ENCODE assay signal across 22 mouse cellular contexts in the genomic region with DNA sequence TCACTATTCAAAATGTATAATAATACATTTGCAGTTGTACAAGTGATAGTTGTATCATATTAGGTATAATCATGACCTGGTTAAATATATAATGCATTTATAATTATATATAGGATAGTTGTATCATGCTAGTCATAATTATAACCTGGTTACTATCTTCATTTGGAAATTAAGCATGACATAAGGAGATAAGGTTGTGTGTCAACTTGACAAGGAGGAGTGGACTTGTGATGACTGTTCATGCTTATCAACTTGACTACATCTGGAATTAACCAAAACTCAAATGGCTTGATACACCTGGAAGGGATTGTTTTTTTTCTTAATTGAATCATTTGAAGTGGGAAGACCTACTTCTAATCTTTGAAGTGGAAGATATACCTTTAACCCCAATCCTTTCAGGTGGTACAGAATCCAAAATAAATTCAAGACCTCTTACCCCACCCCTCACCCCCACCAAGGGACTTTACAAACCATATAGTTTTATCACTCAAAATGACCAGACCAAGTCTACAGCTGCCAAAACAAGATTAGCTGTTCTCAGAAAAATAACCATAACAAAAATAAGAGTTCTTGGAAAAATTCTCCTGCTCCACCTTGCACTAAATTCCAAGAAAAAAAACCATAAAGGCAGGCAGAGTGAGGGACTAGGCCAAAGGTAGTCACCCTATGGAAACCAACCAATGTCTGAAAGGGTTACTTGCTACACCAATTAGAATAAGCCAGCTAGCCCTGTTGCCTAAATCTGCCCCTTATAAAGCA.
"Had no signal": no experiment of that assay in that cellular context is flagged by ENCODE, and none has a peak within 500 bp of the region (broad histone marks: within the 10 kb centered on the region; RNA-seq: fewer than 3 reads in every experiment).

No protein-coding gene starts in this region.

- H3K9ac ChIP-seq: heart, embryonic 12.5 days; hindbrain, embryonic 13.5 days; hindbrain, embryonic 15.5 days; kidney, embryonic 15.5 days; limb, embryonic 13.5 days; limb, embryonic 15.5 days had no signal

- H3K27ac ChIP-seq: heart, adult 2 months; hindbrain, embryonic 13.5 days; hindbrain, embryonic 15.5 days; hindbrain, postnatal 0 days; kidney, embryonic 15.5 days; kidney, postnatal 0 days; limb, embryonic 13.5 days; limb, embryonic 15.5 days had no signal

- H3K36me3 ChIP-seq: heart, embryonic 12.5 days; hindbrain, embryonic 13.5 days; hindbrain, embryonic 15.5 days; kidney, embryonic 15.5 days; limb, embryonic 13.5 days; limb, embryonic 15.5 days had no signal

- DNase-seq: gastrocnemius, postnatal 14 days; gastrocnemius, postnatal 36 days; heart, adult 11 months; heart, adult 2 months; heart, postnatal 10 days; kidney, adult 11 months; kidney, adult 2 months; kidney, adult 9 months; kidney, postnatal 14 days; kidney, postnatal 36 days; layer of hippocampus, adult 9-11 months; layer of hippocampus, postnatal 36 days; left cerebral cortex, postnatal 4 days had no signal

- H3K4me3 ChIP-seq: heart, adult 2 months; heart, embryonic 12.5 days; hindbrain, embryonic 13.5 days; hindbrain, embryonic 15.5 days; kidney, embryonic 15.5 days; limb, embryonic 13.5 days; limb, embryonic 15.5 days had no signal

- ATAC-seq: hindbrain, postnatal 0 days; intestine, embryonic 16.5 days had no signal

- H3K27me3 ChIP-seq: heart, embryonic 12.5 days; hindbrain, embryonic 13.5 days; hindbrain, embryonic 15.5 days; kidney, embryonic 15.5 days; limb, embryonic 13.5 days; limb, embryonic 15.5 days had no signal

- H3K4me2 ChIP-seq: heart, embryonic 12.5 days; hindbrain, embryonic 13.5 days; hindbrain, embryonic 15.5 days; kidney, embryonic 15.5 days; limb, embryonic 13.5 days; limb, embryonic 15.5 days had no signal

- H3K9me3 ChIP-seq: heart, embryonic 12.5 days; hindbrain, embryonic 13.5 days; hindbrain, embryonic 15.5 days; kidney, embryonic 15.5 days; limb, embryonic 13.5 days; limb, embryonic 15.5 days had no signal

- H3K4me1 ChIP-seq: heart, embryonic 12.5 days; hindbrain, embryonic 13.5 days; hindbrain, embryonic 15.5 days; kidney, embryonic 15.5 days; limb, embryonic 13.5 days; limb, embryonic 15.5 days had no signal
